Mouse (Mus musculus) embryonic facial prominence, embryonic 14.5 days (tissue): Measurements from ENCODE around the gene Apbb2. TPM values are rescaled to one million over a fixed set of nuclear protein-coding genes. Genes with fewer than 3 reads are reported as not detected.

Experiments
- ATAC-seq: fragments of 200-750 bp; cut with Nextera tagmentation; 2 replicates; pipeline ENCODE4 v1.8.0; 2017; ENCODE audit warnings: low read depth, moderate number of reproducible peaks, moderate TSS enrichment
- DNase-seq: peaks from one replicate; pipeline ENCODE4 v3.0.0-alpha.2; 2015; ENCODE audit warnings: low spot score
- H3K27ac ChIP-seq: fragments of 300-500 bp; sonication (generic); replicated peaks from 2 replicates; pipeline ENCODE4 v1.5.1; 2014; ENCODE audit warnings: low read depth, mild to moderate bottlenecking, low read length, moderate library complexity
- H3K27me3 ChIP-seq: fragments of 300-500 bp; sonication (generic); replicated peaks from 2 replicates; pipeline ENCODE4 v1.6.1; 2014; ENCODE audit warnings: low read length; ENCODE audit not compliant: control insufficient read depth, insufficient read depth
- H3K36me3 ChIP-seq: fragments of 300-500 bp; sonication (generic); 2 replicates; pipeline ENCODE4 v1.6.1; 2014; ENCODE audit warnings: low read length, mixed read lengths; ENCODE audit not compliant: control insufficient read depth, insufficient read depth
- H3K4me1 ChIP-seq: fragments of 300-500 bp; sonication (generic); 2 replicates; pipeline ENCODE4 v1.6.1; 2014; ENCODE audit warnings: antibody characterized with exemption, low read length; ENCODE audit not compliant: control insufficient read depth, insufficient read depth
- H3K4me2 ChIP-seq: fragments of 300-500 bp; sonication (generic); 2 replicates; pipeline ENCODE4 v1.6.1; 2014; ENCODE audit warnings: low read depth, mild to moderate bottlenecking, low read length, moderate library complexity, mixed read lengths
- H3K4me3 ChIP-seq: fragments of 300-500 bp; sonication (generic); 2 replicates; pipeline ENCODE4 v1.5.1; 2014; ENCODE audit warnings: low read depth, mild to moderate bottlenecking, low read length
- H3K9ac ChIP-seq: fragments of 300-500 bp; sonication (generic); 2 replicates; pipeline ENCODE4 v1.6.1; 2014; ENCODE audit warnings: low read depth, mild to moderate bottlenecking, low read length, moderate library complexity, mixed read lengths
- H3K9me3 ChIP-seq: fragments of 300-500 bp; sonication (generic); 2 replicates; pipeline ENCODE4 v1.6.1; 2016; ENCODE audit warnings: low read length; ENCODE audit not compliant: control insufficient read depth
- WGBS: fragments of 180-500 bp; shearing (Covaris S2); extraction: QIAGEN DNeasy Blood & Tissue Kit; methylation state at CpG from one replicate; pipeline ENCODE4 v1.1.7; 2014; 5-methylcytosine and 5-hydroxymethylcytosine counted together
- polyA plus RNA-seq: library from polyadenylated mRNA; unstranded; fragments of >200 nt; fragmentation: Nextera tagmentation; extraction: Ambion mirVana; gene quantifications from 2 replicates; pipeline ENCODE4 v1.2.1, GENCODE M21; 2014

Gene Apbb2
- polyA plus RNA-seq, 1 experiment from 2014 or later = 39.8 TPM

GRCm38 (mm10) chr5:66469685-66470084 is 148.9 kb downstream of the Apbb2 start:
- Histone ChIP-seq H3K4me3 (no peak overlapping the region), H3K27ac (no peak overlapping the region), H3K9me3 (no peaks in the 10 kb centered on the region), H3K4me1 (peaks cover 5% of the 10 kb centered on the region), H3K27me3 (no peaks in the 10 kb centered on the region), H3K36me3 (no peaks in the 10 kb centered on the region), H3K4me2 (no peak overlapping the region), H3K9ac (no peak overlapping the region)
- DNase-seq (no peak), ATAC-seq (no peak)
- 73% methylated on average over 11 of the region's 11 CpGs for WGBS

- no peak for ATAC-seq
- no peak for DNase-seq
- no peak overlapping the region for H3K4me2 ChIP-seq
- H3K9me3 ChIP-seq = no peaks in the 10 kb centered on the region
- no peak overlapping the region for H3K4me3 ChIP-seq
- H3K27ac ChIP-seq = no peak overlapping the region
- H3K27me3 ChIP-seq = no peaks in the 10 kb centered on the region
- H3K36me3 ChIP-seq = no peaks in the 10 kb centered on the region; the same call in 1 of the 2 replicates
- peaks cover 10% of the 10 kb centered on the region for H3K4me1 ChIP-seq
- WGBS = 56% methylated on average over 4 of the region's 4 CpGs
- H3K9ac ChIP-seq = no peak overlapping the region
Measured at GRCm38 (mm10) chr5:66468331-66469001, 150.1 kb downstream of the Apbb2 start.

GRCm38 (mm10) chr5:66462665-66463064 is 155.9 kb downstream of the Apbb2 start:
- Histone ChIP-seq H3K36me3 (no peaks in the 10 kb centered on the region; the same call in 1 of the 2 replicates), H3K4me3 (no peak overlapping the region), H3K4me2 (no peak overlapping the region), H3K27me3 (no peaks in the 10 kb centered on the region), H3K9ac (no peak overlapping the region), H3K27ac (no peak overlapping the region), H3K9me3 (no peaks in the 10 kb centered on the region), H3K4me1 (peaks cover 12% of the 10 kb centered on the region; the same call in 1 of the 2 replicates)
- ATAC-seq = no peak
- no peak for DNase-seq
- WGBS = 74% methylated on average over 8 of the region's 8 CpGs

GRCm38 (mm10) chr5:66458851-66459250 is 159.7 kb downstream of the Apbb2 start:
- 71% methylated on average over 5 of the region's 5 CpGs for WGBS
- no peak for ATAC-seq
- H3K36me3 ChIP-seq = no peaks in the 10 kb centered on the region; the same call in 1 of the 2 replicates

GRCm38 (mm10) chr5:66455271-66455670 is 163.3 kb downstream of the Apbb2 start:
- Histone ChIP-seq H3K36me3 (peaks cover 12% of the 10 kb centered on the region), H3K27me3 (no peaks in the 10 kb centered on the region), H3K27ac (no peak overlapping the region), H3K4me1 (peaks cover 7% of the 10 kb centered on the region; the same call in 1 of the 2 replicates), H3K9ac (no peak overlapping the region), H3K9me3 (no peaks in the 10 kb centered on the region), H3K4me2 (no peak overlapping the region), H3K4me3 (no peak overlapping the region)
- ATAC-seq (no peak), DNase-seq (no peak)
- 68% methylated on average over 5 of the region's 5 CpGs for WGBS

More at GRCm38 (mm10) chr5:66458851-66459250, 159.7 kb downstream of the Apbb2 start:
- Histone ChIP-seq H3K9ac (no peak overlapping the region), H3K9me3 (no peaks in the 10 kb centered on the region), H3K4me3 (no peak overlapping the region), H3K27ac (no peak overlapping the region), H3K4me2 (no peak overlapping the region), H3K27me3 (no peaks in the 10 kb centered on the region), H3K4me1 (peaks cover 7% of the 10 kb centered on the region; the same call in 1 of the 2 replicates)
- no peak for DNase-seq

GRCm38 (mm10) chr5:66454826-66455225 is 163.8 kb downstream of the Apbb2 start:
- no peak overlapping the region for H3K4me3 ChIP-seq
- no peak for ATAC-seq
- no peak overlapping the region for H3K9ac ChIP-seq
- no peak overlapping the region for H3K27ac ChIP-seq
- no peaks in the 10 kb centered on the region for H3K9me3 ChIP-seq
- WGBS = 87% methylated on average over 4 of the region's 4 CpGs
- peaks cover 12% of the 10 kb centered on the region for H3K36me3 ChIP-seq
- H3K4me1 ChIP-seq = peaks cover 6% of the 10 kb centered on the region; the same call in 1 of the 2 replicates
- no peak for DNase-seq
- H3K27me3 ChIP-seq = no peaks in the 10 kb centered on the region
- H3K4me2 ChIP-seq = no peak overlapping the region

GRCm38 (mm10) chr5:66453106-66453505 is 165.5 kb downstream of the Apbb2 start:
- no peaks in the 10 kb centered on the region for H3K9me3 ChIP-seq
- H3K27ac ChIP-seq = no peak overlapping the region
- DNase-seq (no peak), ATAC-seq (no peak)
- no peaks in the 10 kb centered on the region; the same call in 1 of the 2 replicates for H3K4me1 ChIP-seq
- H3K9ac ChIP-seq = no peak overlapping the region
- no peaks in the 10 kb centered on the region for H3K27me3 ChIP-seq
- H3K4me2 ChIP-seq = no peak overlapping the region
- WGBS = 62% methylated on average over 4 of the region's 4 CpGs
- H3K4me3 ChIP-seq = no peak overlapping the region
- peaks cover 12% of the 10 kb centered on the region for H3K36me3 ChIP-seq

GRCm38 (mm10) chr5:66451561-66451960 is 167.0 kb downstream of the Apbb2 start:
- no peaks in the 10 kb centered on the region for H3K9me3 ChIP-seq
- H3K9ac ChIP-seq = no peak overlapping the region
- H3K4me2 ChIP-seq = no peak overlapping the region
- H3K27ac ChIP-seq = no peak overlapping the region
- no peak for DNase-seq
- WGBS = 77% methylated on average over 5 of the region's 5 CpGs
- no peak overlapping the region for H3K4me3 ChIP-seq
- ATAC-seq = no peak
- no peaks in the 10 kb centered on the region; the same call in 1 of the 2 replicates for H3K4me1 ChIP-seq
- no peaks in the 10 kb centered on the region for H3K27me3 ChIP-seq
- peaks cover 12% of the 10 kb centered on the region for H3K36me3 ChIP-seq

GRCm38 (mm10) chr5:66445497-66445896 is 173.1 kb downstream of the Apbb2 start:
- DNase-seq (no peak), ATAC-seq (no peak)
- Histone ChIP-seq H3K4me3 (no peak overlapping the region), H3K9ac (no peak overlapping the region), H3K9me3 (no peaks in the 10 kb centered on the region), H3K4me2 (no peak overlapping the region), H3K4me1 (no peaks in the 10 kb centered on the region), H3K27me3 (no peaks in the 10 kb centered on the region), H3K27ac (no peak overlapping the region), H3K36me3 (no peaks in the 10 kb centered on the region)
- WGBS = 95% methylated on average over 7 of the region's 7 CpGs
